ENCODE assay signal across 15 mouse cellular contexts in genomic region chr2:128272789-128273188, GRCm38 (mm10).
DNase-seq lines count a peak whose midpoint lies in the region; ATAC-seq and TF ChIP-seq lines count a peak whose summit lies in the region.
"Had no signal": no experiment of that assay in that cellular context is flagged by ENCODE, and none has a peak within 500 bp of the region (broad histone marks: within the 10 kb centered on the region; RNA-seq: fewer than 3 reads in every experiment).

No protein-coding gene starts in this region.

- ATAC-seq in kidney, embryonic 16.5 days (ENCODE audit: low FRiP score, low TSS enrichment), result no peak
- ATAC-seq in common myeloid progenitor, adult 5-6 weeks (replicated peaks; ENCODE audit: low read depth, poor library complexity, severe bottlenecking), result peak; percentile 81
- peak; percentile 92 for ATAC-seq in megakaryocyte progenitor cell, adult 5-6 weeks (replicated peaks; ENCODE audit: poor library complexity)
- ATAC-seq: inflammation-experienced regulatory T-cells, adult 6 months; midbrain, embryonic 16.5 days had no signal

- H3K4me2 ChIP-seq in kidney, embryonic 16.5 days (replicated peaks; ENCODE audit: low read depth, low read length), result no peak overlapping the region
- H3K4me2 ChIP-seq in CH12.LX (ENCODE audit: insufficient read depth, low read depth, poor library complexity, severe bottlenecking), result no peak overlapping the region
- H3K4me2 ChIP-seq: embryonic facial prominence, embryonic 12.5 days; neural tube, embryonic 13.5 days had no signal

- H3K27me3 ChIP-seq in kidney, embryonic 16.5 days (ENCODE audit: insufficient read depth, low read length), result no peaks in the 10 kb centered on the region
- H3K27me3 ChIP-seq in CH12.LX (replicated peaks), result no peaks in the 10 kb centered on the region
- H3K27me3 ChIP-seq: embryonic facial prominence, embryonic 12.5 days; neural tube, embryonic 13.5 days had no signal

- in situ Hi-C loops in CH12.LX (cut with MboI; ENCODE audit: low pct_ligation_motif_present, low pct_unique_long_range_greater_than_20kb, low sequenced_read_pairs), result no loop called here

- no peak for TF ChIP-seq EP300 in CH12.LX (IDR thresholded peaks at IDR 0.05; ENCODE audit: low read length)

- 16% methylated on average over 7 of the region's 7 CpGs for WGBS in kidney, embryonic 16.5 days

- peak; percentile 28 for DNase-seq in kidney, postnatal 10 days
- peak; percentile 34 for DNase-seq in CH12.LX (ENCODE audit: extremely low read depth)
- no peak for DNase-seq in adrenal gland, adult 8-10 months
- DNase-seq in adrenal gland, adult 2 months, result no peak
- DNase-seq: cerebellum, adult 9-10 months; liver; retina, postnatal 1 day had no signal

- no peak overlapping the region for H3K4me3 ChIP-seq in kidney, embryonic 16.5 days (ENCODE audit: low read length)
- no peak overlapping the region for H3K4me3 ChIP-seq in CH12.LX (replicated peaks in 1 of 3; ENCODE audit: low read depth in 2 of 3, low read length in 2 of 3, poor library complexity in 1 of 3)
- H3K4me3 ChIP-seq: embryonic facial prominence, embryonic 12.5 days; forebrain, embryonic 10.5 days; neural tube, embryonic 13.5 days had no signal

- dilution Hi-C loops in CH12.LX (cut with MboI; ENCODE audit: extremely low pct_ligation_motif_present, extremely low pct_unique_long_range_greater_than_20kb, low sequenced_read_pairs), result no loop called here

- no peak overlapping the region for H3K9ac ChIP-seq in kidney, embryonic 16.5 days (replicated peaks; ENCODE audit: low read length)
- H3K9ac ChIP-seq in CH12.LX (ENCODE audit: insufficient read depth, low read depth), result no peak overlapping the region
- H3K9ac ChIP-seq: embryonic facial prominence, embryonic 12.5 days; neural tube, embryonic 13.5 days had no signal

- no peak for TF ChIP-seq POLR2A in CH12.LX (IDR thresholded peaks at IDR 0.05; ENCODE audit: low read depth, low read length)

- peaks cover 12% of the 10 kb centered on the region for H3K4me1 ChIP-seq in kidney, embryonic 16.5 days (ENCODE audit: insufficient read depth, low read length)
- peaks cover 2 to 15% of the 10 kb centered on the region in 2 experiments; a peak in 3 of 4 replicates for H3K4me1 ChIP-seq in CH12.LX (ENCODE audit: control insufficient read depth in 1 of 2, insufficient read depth in 2 of 2)
- H3K4me1 ChIP-seq: embryonic facial prominence, embryonic 12.5 days had no signal

- TF ChIP-seq RAD21 in CH12.LX (IDR thresholded peaks at IDR 0.05; ENCODE audit: low read depth, low read length), result no peak

- no peaks in the 10 kb centered on the region for H3K9me3 ChIP-seq in kidney, embryonic 16.5 days (ENCODE audit: low read length)
- no peaks in the 10 kb centered on the region for H3K9me3 ChIP-seq in CH12.LX (replicated peaks; ENCODE audit: low read length)
- H3K9me3 ChIP-seq: embryonic facial prominence, embryonic 12.5 days; forebrain, embryonic 10.5 days; neural tube, embryonic 13.5 days had no signal

- TF ChIP-seq CTCF in CH12.LX (conservative IDR thresholded peaks at IDR 0.05 in 1 of 2, IDR thresholded peaks at IDR 0.05 in 1 of 2; ENCODE audit: low read depth in 2 of 2, low read length in 2 of 2), result no peak

- no peaks in the 10 kb centered on the region for H3K36me3 ChIP-seq in kidney, embryonic 16.5 days (ENCODE audit: insufficient read depth, low read length)
- H3K36me3 ChIP-seq in CH12.LX (replicated peaks in 1 of 2; ENCODE audit: control insufficient read depth in 1 of 2, insufficient read depth in 1 of 2, low read length in 1 of 2), result no peaks in the 10 kb centered on the region
- H3K36me3 ChIP-seq: embryonic facial prominence, embryonic 12.5 days; forebrain, embryonic 10.5 days; neural tube, embryonic 13.5 days had no signal

- H3K79me2 ChIP-seq in CH12.LX (replicated peaks; ENCODE audit: control insufficient read depth, extremely low read depth, insufficient read depth, poor library complexity, severe bottlenecking), result no peaks in the 10 kb centered on the region

- no peak overlapping the region for H3K27ac ChIP-seq in kidney, embryonic 16.5 days (ENCODE audit: low read length)
- H3K27ac ChIP-seq in CH12.LX (ENCODE audit: insufficient read depth, low read depth), result no peak overlapping the region
- H3K27ac ChIP-seq: embryonic facial prominence, embryonic 12.5 days; forebrain, embryonic 10.5 days; neural tube, embryonic 13.5 days had no signal

TF ChIP-seq in CH12.LX, 34 proteins besides CTCF, POLR2A, EP300 and RAD21:
- TF ChIP-seq IRF4 (IDR thresholded peaks at IDR 0.05; ENCODE audit: low read depth, low read length) (no peak), ELF1 (IDR thresholded peaks at IDR 0.05; ENCODE audit: low read depth, low read length) (no peak), USF2 (conservative IDR thresholded peaks at IDR 0.05; ENCODE audit: low read depth, low read length) (no peak), CHD2 (IDR thresholded peaks at IDR 0.05; ENCODE audit: low read length) (no peak), MXI1 (IDR thresholded peaks at IDR 0.05; ENCODE audit: low read depth, low read length) (no peak), ZKSCAN1 (IDR thresholded peaks at IDR 0.05; ENCODE audit: borderline replicate concordance, low read depth, low read length) (no peak), JUN (IDR thresholded peaks at IDR 0.05; ENCODE audit: insufficient read depth, low read depth, low read length) (no peak), ZMIZ1 (IDR thresholded peaks at IDR 0.05; ENCODE audit: low read depth, low read length) (no peak), UBTF (IDR thresholded peaks at IDR 0.05; ENCODE audit: low read depth, low read length) (no peak), USF1 (IDR thresholded peaks at IDR 0.05; ENCODE audit: low read depth, low read length) (no peak), SMC3 (IDR thresholded peaks at IDR 0.05; ENCODE audit: low read depth, low read length) (no peak), ZC3H11A (IDR thresholded peaks at IDR 0.05; ENCODE audit: low read depth, low read length) (no peak), TBP (conservative IDR thresholded peaks at IDR 0.05; ENCODE audit: low read depth, low read length) (no peak), ZNF384 (IDR thresholded peaks at IDR 0.05; ENCODE audit: low read depth, low read length) (no peak), MEF2A (IDR thresholded peaks at IDR 0.05; ENCODE audit: borderline replicate concordance, low read depth, low read length) (no peak), CHD1 (IDR thresholded peaks at IDR 0.05; ENCODE audit: low read depth, low read length) (no peak), E2F4 (IDR thresholded peaks at IDR 0.05; ENCODE audit: insufficient replicate concordance, low read depth, low read length) (no peak), BHLHE40 (IDR thresholded peaks at IDR 0.05; ENCODE audit: low read depth, low read length) (no peak)
TF ChIP-seq in CH12.LX: peak in this region for 0.

Comparison
In these comparisons a context has a peak if more than half of its experiments do, and no peak if none do; other contexts are left out.
1. DNase-seq: peak in kidney, postnatal 10 days (single experiment) and CH12.LX (single experiment); none in adrenal gland, adult 8-10 months (single experiment) and adrenal gland, adult 2 months (single experiment).